Mouse (Mus musculus): ENCODE measurements at regions not wholly inside any gene's neighbourhood (a gene's known extent, or its start where the extent isn't known, plus 50 kb on each side); places are given as distances from the start of the nearest gene placed in this dataset.

- no peaks in the 10 kb centered on the region for H3K36me3 ChIP-seq
- no peak overlapping the region for H3K4me2 ChIP-seq (replicated peaks)
- ATAC-seq (ENCODE audit: low FRiP score, low read depth): no peak
- H3K27ac ChIP-seq: no peak overlapping the region
- H3K27me3 ChIP-seq (replicated peaks): no peaks in the 10 kb centered on the region
- H3K4me3 ChIP-seq: no peak overlapping the region
- no peak overlapping the region for H3K9ac ChIP-seq
- no peaks in the 10 kb centered on the region for H3K9me3 ChIP-seq
- WGBS: 77% methylated on average over 9 of the region's 9 CpGs
- 0 out of 2 replicates have a peak, but pooled peaks cover 2% of the 10 kb centered on the region for H3K4me1 ChIP-seq
These were observed 248.6 kb upstream of the Sash1 start for GRCm38 (mm10) chr10:9134293-9135021.

DNA sequence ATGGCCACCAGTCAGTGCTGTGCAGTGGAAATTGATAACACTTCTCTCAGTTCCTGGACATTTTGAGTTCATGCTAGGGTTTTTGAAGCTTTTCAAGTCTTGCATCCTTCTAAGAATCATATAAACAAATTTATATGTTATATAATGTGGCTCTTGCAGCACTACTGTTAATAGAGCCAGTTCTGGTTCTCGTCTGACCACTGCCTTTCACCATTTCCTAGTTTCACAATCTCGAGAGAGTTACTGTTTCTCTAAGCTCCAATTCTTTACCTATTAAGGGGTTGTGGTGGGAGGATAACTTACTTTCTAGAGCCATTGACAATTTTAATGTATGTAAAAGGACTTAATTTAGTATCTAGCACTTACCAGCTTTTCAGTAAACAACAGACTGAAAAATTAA is 244.2 kb upstream of the Sash1 start:
- Histone ChIP-seq H3K9ac (no peak overlapping the region), H3K27me3 (replicated peaks) (no peaks in the 10 kb centered on the region), H3K4me2 (replicated peaks) (no peak overlapping the region), H3K4me3 (no peak overlapping the region), H3K4me1 (0 out of 2 replicates have a peak, but pooled peaks cover 2% of the 10 kb centered on the region), H3K36me3 (no peaks in the 10 kb centered on the region), H3K9me3 (no peaks in the 10 kb centered on the region), H3K27ac (no peak overlapping the region)
- ATAC-seq (ENCODE audit: low FRiP score, low read depth): no peak
- WGBS: 77% methylated on average over 2 of the region's 2 CpGs

DNA sequence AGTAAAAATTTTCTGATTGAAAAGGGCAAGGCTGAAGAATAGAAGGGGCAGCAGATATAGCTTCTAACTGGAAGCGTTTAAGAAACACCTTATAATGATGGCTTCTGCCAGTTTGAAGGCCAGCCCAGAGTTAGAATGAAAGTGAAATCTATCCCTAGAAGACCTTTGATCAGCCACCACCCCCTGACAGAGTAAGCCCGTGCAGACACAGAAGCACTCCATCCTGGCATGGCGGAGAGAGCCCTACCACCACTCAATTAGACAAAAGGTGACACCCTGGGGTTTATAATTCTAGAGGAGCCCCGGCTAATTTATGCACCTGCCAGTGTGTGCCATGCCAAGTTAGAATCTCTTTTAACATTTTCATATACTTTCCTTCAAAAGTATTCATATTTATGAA is 233.4 kb upstream of the Sash1 start:
- no peak overlapping the region for H3K4me3 ChIP-seq
- no peak overlapping the region for H3K4me2 ChIP-seq (replicated peaks)
- no peaks in the 10 kb centered on the region for H3K9me3 ChIP-seq
- 0 out of 2 replicates have a peak, but pooled peaks cover 3% of the 10 kb centered on the region for H3K4me1 ChIP-seq
- ATAC-seq (ENCODE audit: low FRiP score, low read depth): no peak
- H3K27ac ChIP-seq: no peak overlapping the region
- no peak overlapping the region for H3K9ac ChIP-seq
- H3K27me3 ChIP-seq (replicated peaks): no peaks in the 10 kb centered on the region
- H3K36me3 ChIP-seq: no peaks in the 10 kb centered on the region
- 29% methylated on average over 4 of the region's 4 CpGs for WGBS

DNA sequence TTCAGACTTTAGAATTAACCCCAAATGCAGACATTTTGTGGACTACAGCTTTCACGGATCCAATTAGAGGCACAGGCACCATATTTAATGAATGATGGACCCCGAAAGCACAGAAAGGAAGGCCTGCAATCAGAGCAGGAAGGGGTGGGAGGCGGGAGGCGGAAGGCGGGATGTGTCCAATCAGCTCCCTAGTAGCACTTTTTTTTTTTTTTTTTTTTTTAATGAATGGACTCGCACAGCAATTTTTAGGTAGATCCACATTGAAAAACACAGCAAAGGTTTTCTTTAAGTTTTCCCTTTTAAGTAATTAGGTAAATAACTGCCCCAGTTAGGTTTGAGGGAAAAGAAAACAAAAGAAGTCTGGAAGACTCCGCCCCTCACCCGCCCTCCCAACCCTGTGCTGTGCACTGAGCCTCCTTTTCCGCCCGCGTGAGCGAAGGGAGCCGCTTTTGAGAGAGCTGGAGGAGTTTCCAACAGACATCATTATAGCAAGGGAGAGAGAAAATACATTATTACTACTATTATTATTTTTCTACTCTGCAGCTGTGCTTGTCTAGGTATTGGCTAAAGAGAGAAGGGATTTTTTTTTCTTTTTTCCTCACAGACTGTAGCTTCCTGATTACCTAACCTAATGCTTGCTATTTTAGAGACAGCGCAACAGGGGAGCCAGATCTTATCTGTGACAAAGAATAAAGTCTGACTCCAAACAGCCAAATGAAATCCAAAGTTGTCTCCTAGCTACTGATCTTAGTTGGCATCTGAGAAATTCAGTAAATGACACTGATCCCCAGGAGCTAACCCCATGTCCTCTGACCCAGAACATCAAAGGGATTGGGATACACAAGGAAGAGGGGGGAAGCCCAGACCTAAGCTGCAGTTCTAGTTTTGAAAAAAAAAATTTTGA is 232.0 kb upstream of the Sash1 start:
- Histone ChIP-seq H3K9ac (no peak overlapping the region), H3K4me2 (replicated peaks) (peak overlapping the region; percentile 51), H3K4me3 (no peak overlapping the region), H3K27me3 (replicated peaks) (no peaks in the 10 kb centered on the region), H3K9me3 (no peaks in the 10 kb centered on the region), H3K36me3 (no peaks in the 10 kb centered on the region), H3K27ac (no peak overlapping the region), H3K4me1 (0 out of 2 replicates have a peak, but pooled peaks cover 3% of the 10 kb centered on the region)
- 34% methylated on average over 14 of the region's 14 CpGs for whole genome bisulfite sequencing
- peak; percentile 74 for ATAC-seq (ENCODE audit: low FRiP score, low read depth)

DNA sequence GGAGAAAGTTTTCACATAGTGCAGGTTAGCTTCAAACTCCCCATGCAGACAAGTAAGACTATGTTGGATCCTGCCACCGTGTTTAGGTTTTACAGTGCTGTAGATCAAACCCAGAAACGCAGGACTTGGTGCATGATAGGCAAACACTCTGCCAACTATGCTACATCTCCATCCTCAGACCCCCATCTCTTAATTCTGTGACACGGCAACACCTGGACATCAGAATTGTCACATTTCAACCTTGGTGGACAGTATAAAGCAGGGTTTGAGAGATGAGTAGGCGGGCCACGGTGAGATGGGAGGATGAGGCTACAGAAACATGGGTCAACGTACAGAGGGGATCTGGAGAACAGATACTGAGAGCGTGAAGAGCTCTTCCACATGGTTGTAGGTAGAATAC is 231.3 kb upstream of the Sash1 start:
- 92% methylated on average over 7 of the region's 7 CpGs for WGBS
- Histone ChIP-seq H3K9me3 (no peaks in the 10 kb centered on the region), H3K27me3 (replicated peaks) (no peaks in the 10 kb centered on the region), H3K27ac (no peak overlapping the region), H3K4me1 (0 out of 2 replicates have a peak, but pooled peaks cover 3% of the 10 kb centered on the region), H3K9ac (no peak overlapping the region), H3K36me3 (no peaks in the 10 kb centered on the region), H3K4me2 (replicated peaks) (peak overlapping the region; percentile 51; the same call in 1 of the 2 replicates), H3K4me3 (no peak overlapping the region)
- no peak; the same call in 1 of the 2 replicates for ATAC-seq (ENCODE audit: low FRiP score, low read depth)

- no peak overlapping the region for H3K9ac ChIP-seq
- 88% methylated on average over 5 of the region's 5 CpGs for WGBS
These were observed 227.8 kb upstream of the Sash1 start for GRCm38 (mm10) chr10:9113706-9114105.

GRCm38 (mm10) chr10:9111051-9111450 is 225.2 kb upstream of the Sash1 start:
- ATAC-seq (ENCODE audit: low FRiP score, low read depth): no peak
- WGBS: 90% methylated on average over 3 of the region's 3 CpGs
- Histone ChIP-seq H3K27ac (no peak overlapping the region), H3K4me2 (replicated peaks) (no peak overlapping the region), H3K9ac (no peak overlapping the region), H3K9me3 (no peaks in the 10 kb centered on the region), H3K4me3 (no peak overlapping the region), H3K27me3 (replicated peaks) (no peaks in the 10 kb centered on the region), H3K4me1 (no peaks in the 10 kb centered on the region), H3K36me3 (no peaks in the 10 kb centered on the region)

More at GRCm38 (mm10) chr10:9113706-9114105, 227.8 kb upstream of the Sash1 start:
- Histone ChIP-seq H3K4me2 (replicated peaks) (no peak overlapping the region), H3K27me3 (replicated peaks) (no peaks in the 10 kb centered on the region), H3K4me3 (no peak overlapping the region), H3K36me3 (no peaks in the 10 kb centered on the region), H3K9me3 (no peaks in the 10 kb centered on the region), H3K4me1 (0 out of 2 replicates have a peak, but pooled peaks cover 3% of the 10 kb centered on the region), H3K27ac (no peak overlapping the region)
- no peak for ATAC-seq (ENCODE audit: low FRiP score, low read depth)

- WGBS: 94% methylated on average over 2 of the region's 2 CpGs
- no peak overlapping the region for H3K27ac ChIP-seq
- H3K36me3 ChIP-seq: no peaks in the 10 kb centered on the region
- no peak overlapping the region for H3K4me2 ChIP-seq (replicated peaks)
- H3K9ac ChIP-seq: no peak overlapping the region
- H3K9me3 ChIP-seq: no peaks in the 10 kb centered on the region
- no peaks in the 10 kb centered on the region for H3K27me3 ChIP-seq (replicated peaks)
- H3K4me3 ChIP-seq: no peak overlapping the region
- ATAC-seq (ENCODE audit: low FRiP score, low read depth): no peak
- H3K4me1 ChIP-seq: no peaks in the 10 kb centered on the region
These were observed 210.3 kb upstream of the Sash1 start for GRCm38 (mm10) chr10:9096207-9096606.

- Histone ChIP-seq H3K27me3 (replicated peaks) (no peaks in the 10 kb centered on the region), H3K4me1 (no peaks in the 10 kb centered on the region), H3K4me3 (no peak overlapping the region), H3K9ac (no peak overlapping the region), H3K27ac (no peak overlapping the region), H3K9me3 (no peaks in the 10 kb centered on the region), H3K36me3 (no peaks in the 10 kb centered on the region), H3K4me2 (replicated peaks) (no peak overlapping the region)
- WGBS: 78% methylated on average over 6 of the region's 6 CpGs
- ATAC-seq (ENCODE audit: low FRiP score, low read depth): no peak
These were observed 209.3 kb upstream of the Sash1 start for GRCm38 (mm10) chr10:9095163-9095562.

GRCm38 (mm10) chr10:9092237-9092885 is 206.5 kb upstream of the Sash1 start:
- WGBS: 72% methylated on average over 10 of the region's 10 CpGs
- ATAC-seq (ENCODE audit: low FRiP score, low read depth): 0 out of 2 replicates have a peak, but pooled peaks have one; percentile 13
- Histone ChIP-seq H3K27ac (no peak overlapping the region), H3K9ac (no peak overlapping the region), H3K27me3 (replicated peaks) (no peaks in the 10 kb centered on the region), H3K9me3 (no peaks in the 10 kb centered on the region), H3K36me3 (no peaks in the 10 kb centered on the region), H3K4me2 (replicated peaks) (no peak overlapping the region), H3K4me3 (no peak overlapping the region), H3K4me1 (no peaks in the 10 kb centered on the region)

DNA sequence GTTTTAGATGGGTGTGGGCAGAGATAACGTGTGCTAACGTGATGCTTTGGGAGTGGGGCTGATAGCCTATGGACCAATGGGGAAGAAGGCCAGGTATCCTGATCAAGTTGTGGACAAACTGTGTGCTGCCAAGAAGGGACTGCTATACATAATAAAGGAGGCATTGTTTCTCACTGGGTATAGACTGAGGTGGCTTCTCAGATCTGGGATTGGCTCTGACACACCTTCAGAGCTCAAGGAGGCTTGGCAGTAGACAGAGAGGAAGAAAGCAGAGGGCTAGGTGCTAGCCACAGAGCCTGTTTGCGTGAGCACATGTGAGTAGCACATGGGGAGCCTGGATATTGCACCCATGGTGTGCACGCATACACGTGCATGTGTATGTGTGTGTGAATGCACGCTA is 205.1 kb upstream of the Sash1 start:
- no peak overlapping the region for H3K27ac ChIP-seq
- no peak overlapping the region for H3K9ac ChIP-seq
- no peak overlapping the region for H3K4me2 ChIP-seq (replicated peaks)
- 90% methylated on average over 6 of the region's 6 CpGs for WGBS
- no peak overlapping the region for H3K4me3 ChIP-seq
- no peak for ATAC-seq (ENCODE audit: low FRiP score, low read depth)
- no peaks in the 10 kb centered on the region for H3K36me3 ChIP-seq
- no peaks in the 10 kb centered on the region for H3K9me3 ChIP-seq
- H3K4me1 ChIP-seq: no peaks in the 10 kb centered on the region
- no peaks in the 10 kb centered on the region for H3K27me3 ChIP-seq (replicated peaks)

DNA sequence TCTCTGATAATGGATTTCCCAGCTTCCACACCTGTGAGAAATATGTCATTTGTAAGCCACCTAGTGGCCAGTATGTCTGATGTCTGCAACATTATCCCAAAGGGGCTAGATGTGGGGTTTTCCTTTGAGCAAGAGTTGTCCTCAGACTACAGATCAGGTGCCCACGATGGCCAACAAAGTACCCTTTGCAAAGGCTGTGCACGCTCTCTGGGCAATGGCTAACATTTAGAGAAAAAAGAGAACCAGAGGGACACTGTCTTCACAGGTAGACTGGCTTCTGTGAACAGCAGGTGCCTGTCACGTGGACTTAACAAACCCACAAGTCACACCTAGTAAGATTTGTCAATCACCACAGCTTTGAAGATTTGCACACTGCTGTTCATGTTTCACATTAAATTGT is 202.0 kb upstream of the Sash1 start:
- no peaks in the 10 kb centered on the region for H3K9me3 ChIP-seq
- 91% methylated on average over 3 of the region's 3 CpGs for WGBS
- H3K4me1 ChIP-seq: no peaks in the 10 kb centered on the region
- ATAC-seq (ENCODE audit: low FRiP score, low read depth): no peak
- no peak overlapping the region for H3K9ac ChIP-seq
- no peak overlapping the region for H3K27ac ChIP-seq
- H3K27me3 ChIP-seq (replicated peaks): no peaks in the 10 kb centered on the region
- H3K4me3 ChIP-seq: no peak overlapping the region
- no peak overlapping the region for H3K4me2 ChIP-seq (replicated peaks)
- H3K36me3 ChIP-seq: no peaks in the 10 kb centered on the region
